Mouse (Mus musculus): Measurements from ENCODE around the gene Cerkl. TPM values are rescaled to one million over a fixed set of nuclear protein-coding genes. Genes with fewer than 3 reads are reported as not detected.

The Cerkl gene
- polyA plus RNA-seq, 1 experiment, result not detected

- 79% methylated on average over 4 of the region's 4 CpGs for WGBS
- Histone ChIP-seq H3K4me3 (ENCODE audit: insufficient read depth, low read depth, low read length) (no peak overlapping the region), H3K4me1 (ENCODE audit: control insufficient read depth, insufficient read depth, low read length) (peaks cover 6% of the 10 kb centered on the region; the same call in 1 of the 2 replicates), H3K27ac (ENCODE audit: insufficient read depth, low read depth, low read length) (no peak overlapping the region)
- TF ChIP-seq POLR2A (IDR thresholded peaks at IDR 0.05; ENCODE audit: insufficient read depth, low read depth, low read length), result no peak
- no peak for TF ChIP-seq CTCF (IDR thresholded peaks at IDR 0.05; ENCODE audit: insufficient read depth, low read depth, low read length)
Observed at GRCm38 (mm10) chr2:79449371-79449770, 7.2 kb downstream of the Cerkl start.

- WGBS, result 91% methylated on average over 1 of the region's 1 CpGs
- no peak for TF ChIP-seq POLR2A (IDR thresholded peaks at IDR 0.05; ENCODE audit: insufficient read depth, low read depth, low read length)
- TF ChIP-seq CTCF (IDR thresholded peaks at IDR 0.05; ENCODE audit: insufficient read depth, low read depth, low read length), result no peak
- Histone ChIP-seq H3K27ac (ENCODE audit: insufficient read depth, low read depth, low read length) (no peak overlapping the region), H3K4me3 (ENCODE audit: insufficient read depth, low read depth, low read length) (no peak overlapping the region), H3K4me1 (ENCODE audit: control insufficient read depth, insufficient read depth, low read length) (no peaks in the 10 kb centered on the region)
Observed at GRCm38 (mm10) chr2:79447198-79447597, 9.4 kb downstream of the Cerkl start.

GRCm38 (mm10) chr2:79443861-79444620 is 12.5 kb downstream of the Cerkl start:
- TF ChIP-seq POLR2A (IDR thresholded peaks at IDR 0.05; ENCODE audit: insufficient read depth, low read depth, low read length) (no peak), CTCF (IDR thresholded peaks at IDR 0.05; ENCODE audit: insufficient read depth, low read depth, low read length) (no peak)
- Histone ChIP-seq H3K4me3 (ENCODE audit: insufficient read depth, low read depth, low read length) (no peak overlapping the region), H3K4me1 (ENCODE audit: control insufficient read depth, insufficient read depth, low read length) (no peaks in the 10 kb centered on the region), H3K27ac (ENCODE audit: insufficient read depth, low read depth, low read length) (no peak overlapping the region)
- WGBS, result 88% methylated on average over 3 of the region's 3 CpGs

- Histone ChIP-seq H3K4me3 (ENCODE audit: insufficient read depth, low read depth, low read length) (no peak overlapping the region), H3K27ac (ENCODE audit: insufficient read depth, low read depth, low read length) (no peak overlapping the region), H3K4me1 (ENCODE audit: control insufficient read depth, insufficient read depth, low read length) (no peaks in the 10 kb centered on the region)
- no peak for TF ChIP-seq CTCF (IDR thresholded peaks at IDR 0.05; ENCODE audit: insufficient read depth, low read depth, low read length)
- no peak for TF ChIP-seq POLR2A (IDR thresholded peaks at IDR 0.05; ENCODE audit: insufficient read depth, low read depth, low read length)
- WGBS, result 98% methylated on average over 2 of the region's 2 CpGs
Observed at GRCm38 (mm10) chr2:79443401-79443800, 13.2 kb downstream of the Cerkl start.

DNA sequence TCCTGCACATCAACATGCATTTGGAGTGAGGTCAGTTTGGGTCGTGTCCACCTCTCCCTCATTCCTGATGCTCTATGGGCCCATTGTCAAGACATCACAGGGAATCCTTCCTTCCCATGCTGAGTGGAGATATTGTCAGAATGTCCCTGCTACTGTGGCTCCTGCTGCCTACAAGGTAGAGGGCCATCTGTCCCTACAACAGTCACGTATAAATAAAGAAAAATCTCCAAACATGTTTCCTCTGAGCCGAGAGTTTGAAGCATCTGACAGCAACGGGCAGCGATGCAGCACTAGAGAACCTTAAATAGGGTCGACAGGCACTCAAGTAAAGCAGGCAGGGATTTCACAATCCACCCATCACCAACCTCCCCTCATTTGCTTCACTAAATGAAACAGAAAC is 13.7 kb downstream of the Cerkl start:
- TF ChIP-seq CTCF (IDR thresholded peaks at IDR 0.05; ENCODE audit: insufficient read depth, low read depth, low read length), result no peak
- TF ChIP-seq POLR2A (IDR thresholded peaks at IDR 0.05; ENCODE audit: insufficient read depth, low read depth, low read length), result no peak
- Histone ChIP-seq H3K4me3 (ENCODE audit: insufficient read depth, low read depth, low read length) (no peak overlapping the region), H3K4me1 (ENCODE audit: control insufficient read depth, insufficient read depth, low read length) (no peaks in the 10 kb centered on the region), H3K27ac (ENCODE audit: insufficient read depth, low read depth, low read length) (no peak overlapping the region)
- WGBS, result 84% methylated on average over 6 of the region's 6 CpGs

DNA sequence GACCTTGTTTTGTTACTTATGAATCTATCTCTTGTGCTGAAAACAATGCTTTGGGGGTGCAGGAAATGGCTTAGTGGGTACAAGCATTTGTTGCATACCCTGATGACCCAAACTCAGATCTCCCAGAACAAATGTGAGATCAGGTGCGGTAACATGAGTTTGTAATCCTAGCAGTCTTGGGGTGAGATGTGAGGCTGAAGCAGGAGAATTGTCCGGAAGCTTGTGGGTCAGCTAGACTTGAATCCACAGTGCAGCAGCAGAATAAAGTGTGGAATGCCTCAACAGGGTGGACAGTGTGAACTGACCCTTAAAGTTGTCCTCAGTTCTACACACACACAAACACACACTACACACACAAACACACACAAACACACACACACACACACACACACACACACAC is 14.4 kb downstream of the Cerkl start:
- 96% methylated on average over 2 of the region's 2 CpGs for WGBS
- Histone ChIP-seq H3K4me3 (ENCODE audit: insufficient read depth, low read depth, low read length) (no peak overlapping the region), H3K27ac (ENCODE audit: insufficient read depth, low read depth, low read length) (no peak overlapping the region), H3K4me1 (ENCODE audit: control insufficient read depth, insufficient read depth, low read length) (no peaks in the 10 kb centered on the region)
- TF ChIP-seq POLR2A (IDR thresholded peaks at IDR 0.05; ENCODE audit: insufficient read depth, low read depth, low read length) (no peak), CTCF (IDR thresholded peaks at IDR 0.05; ENCODE audit: insufficient read depth, low read depth, low read length) (no peak)

DNA sequence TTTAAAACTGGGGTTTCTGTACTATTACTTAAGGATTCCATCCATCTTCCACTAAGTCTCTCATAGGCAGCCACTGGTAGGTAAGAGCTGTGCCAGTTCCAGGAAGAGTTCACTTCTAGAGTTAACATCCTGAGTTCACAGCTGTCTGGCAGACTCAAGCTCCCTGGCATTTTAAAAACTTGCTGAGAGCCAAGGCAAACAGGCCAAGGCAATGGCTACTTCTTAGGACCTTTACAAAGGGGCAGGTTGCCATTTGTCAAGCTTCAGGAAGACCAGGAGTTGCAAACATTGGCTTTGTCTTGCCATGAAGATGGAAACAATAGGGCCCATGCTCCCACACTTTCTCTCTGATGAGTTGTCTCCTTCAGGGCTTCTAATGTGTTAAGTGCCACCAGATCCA is 26.5 kb downstream of the Cerkl start:
- TF ChIP-seq POLR2A (IDR thresholded peaks at IDR 0.05; ENCODE audit: insufficient read depth, low read depth, low read length) (no peak), CTCF (IDR thresholded peaks at IDR 0.05; ENCODE audit: insufficient read depth, low read depth, low read length) (no peak)
- H3K27ac ChIP-seq (ENCODE audit: insufficient read depth, low read depth, low read length), result no peak overlapping the region
- peaks cover 6% of the 10 kb centered on the region; the same call in 1 of the 2 replicates for H3K4me1 ChIP-seq (ENCODE audit: control insufficient read depth, insufficient read depth, low read length)
- H3K4me3 ChIP-seq (ENCODE audit: insufficient read depth, low read depth, low read length), result no peak overlapping the region

GRCm38 (mm10) chr2:79429650-79430049 is 26.9 kb downstream of the Cerkl start:
- no peak for TF ChIP-seq POLR2A (IDR thresholded peaks at IDR 0.05; ENCODE audit: insufficient read depth, low read depth, low read length)
- no peak for TF ChIP-seq CTCF (IDR thresholded peaks at IDR 0.05; ENCODE audit: insufficient read depth, low read depth, low read length)
- H3K4me3 ChIP-seq (ENCODE audit: insufficient read depth, low read depth, low read length), result no peak overlapping the region
- H3K27ac ChIP-seq (ENCODE audit: insufficient read depth, low read depth, low read length), result no peak overlapping the region
- H3K4me1 ChIP-seq (ENCODE audit: control insufficient read depth, insufficient read depth, low read length), result peaks cover 6% of the 10 kb centered on the region; the same call in 1 of the 2 replicates
- 23% methylated on average over 6 of the region's 6 CpGs for WGBS

DNA sequence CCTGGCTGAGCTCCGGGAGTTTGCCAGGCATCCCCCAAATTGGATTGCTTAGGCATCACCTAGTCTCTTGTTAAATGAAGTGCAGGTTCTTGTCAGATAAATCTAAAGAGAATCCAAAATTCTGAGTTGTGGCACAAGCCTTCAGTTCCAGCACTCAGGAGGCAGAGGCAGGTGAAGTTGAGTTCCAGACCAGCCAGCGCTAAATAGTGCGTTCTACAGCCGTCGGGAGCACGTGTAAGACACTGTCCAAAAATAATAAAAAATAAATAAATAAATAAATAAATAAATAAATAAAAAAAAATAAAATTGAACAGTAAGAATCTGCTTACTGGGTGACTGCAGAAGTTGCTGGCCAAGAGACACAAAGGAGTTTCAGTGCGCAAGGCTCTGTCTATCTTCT is 27.5 kb downstream of the Cerkl start:
- Histone ChIP-seq H3K27ac (ENCODE audit: insufficient read depth, low read depth, low read length) (no peak overlapping the region), H3K4me3 (ENCODE audit: insufficient read depth, low read depth, low read length) (no peak overlapping the region), H3K4me1 (ENCODE audit: control insufficient read depth, insufficient read depth, low read length) (peaks cover 6% of the 10 kb centered on the region; the same call in 1 of the 2 replicates)
- no peak for TF ChIP-seq CTCF (IDR thresholded peaks at IDR 0.05; ENCODE audit: insufficient read depth, low read depth, low read length)
- TF ChIP-seq POLR2A (IDR thresholded peaks at IDR 0.05; ENCODE audit: insufficient read depth, low read depth, low read length), result no peak
- 30% methylated on average over 7 of the region's 7 CpGs for WGBS

Measured in olfactory bulb, adult 2 months (tissue).